Mouse (Mus musculus) heart, embryonic 13.5 days (tissue): ENCODE measurements at regions not wholly inside any gene's neighbourhood (a gene's known extent, or its start where the extent isn't known, plus 50 kb on each side); places are given as distances from the start of the nearest gene placed in this dataset.

ENCODE experiments used
- ATAC-seq: fragments of 200-750 bp; cut with Nextera tagmentation; 2 replicates; pipeline ENCODE4 v1.8.0; 2017; ENCODE audit warnings: moderate TSS enrichment; ENCODE audit not compliant: insufficient number of reproducible peaks, low FRiP score, low TSS enrichment; ENCODE audit errors: extremely low read depth
- H3K27ac ChIP-seq: fragments of 300-500 bp; sonication (generic); replicated peaks from 2 replicates; pipeline ENCODE4 v1.5.1; 2015; ENCODE audit warnings: moderate library complexity, mild to moderate bottlenecking, inconsistent platforms
- H3K27me3 ChIP-seq: fragments of 300-500 bp; sonication (generic); replicated peaks from 2 replicates; pipeline ENCODE4 v1.6.1; 2015; ENCODE audit warnings: mild to moderate bottlenecking, inconsistent platforms
- H3K36me3 ChIP-seq: fragments of 300-500 bp; sonication (generic); 2 replicates; pipeline ENCODE4 v1.6.1; 2015; ENCODE audit warnings: mild to moderate bottlenecking, inconsistent platforms
- H3K4me1 ChIP-seq: fragments of 300-500 bp; sonication (generic); 2 replicates; pipeline ENCODE4 v1.6.1; 2015; ENCODE audit warnings: inconsistent platforms
- H3K4me2 ChIP-seq: fragments of 300-500 bp; sonication (generic); 2 replicates; pipeline ENCODE4 v1.6.1; 2015; ENCODE audit warnings: inconsistent platforms, mild to moderate bottlenecking, moderate library complexity
- H3K4me3 ChIP-seq: fragments of 300-500 bp; sonication (generic); 2 replicates; pipeline ENCODE4 v1.5.1; 2015; ENCODE audit warnings: moderate library complexity, mild to moderate bottlenecking, inconsistent platforms
- H3K9ac ChIP-seq: fragments of 300-500 bp; sonication (generic); 2 replicates; pipeline ENCODE4 v1.6.1; 2015; ENCODE audit warnings: inconsistent platforms, mild to moderate bottlenecking, moderate library complexity
- H3K9me3 ChIP-seq: fragments of 300-500 bp; sonication (generic); 2 replicates; pipeline ENCODE4 v1.6.1; 2016; ENCODE audit warnings: inconsistent platforms
- WGBS: fragments of 180-500 bp; shearing (Covaris S2); methylation state at CpG from one replicate; pipeline ENCODE4 v1.1.7; 2015; ENCODE audit warnings: mixed read lengths; 5-methylcytosine and 5-hydroxymethylcytosine counted together

DNA sequence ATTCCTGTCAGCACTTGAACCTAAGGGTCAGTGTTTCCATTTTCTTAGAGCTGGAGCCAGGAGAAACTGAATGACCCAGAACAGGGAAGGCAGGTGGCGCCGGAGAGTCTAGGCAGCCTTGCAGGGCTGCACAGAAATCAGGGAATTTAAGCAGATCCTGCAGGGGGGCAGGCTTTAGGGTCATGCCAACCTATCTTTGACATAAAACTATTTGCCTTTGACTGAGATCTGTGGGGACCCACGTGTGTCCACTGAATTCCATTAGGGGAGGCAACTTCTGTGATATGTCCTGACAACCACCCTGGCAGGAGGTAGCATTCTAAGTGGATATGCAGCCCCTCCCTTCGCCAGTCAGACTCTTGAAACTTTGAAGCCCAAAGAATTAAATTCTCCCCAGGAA is 135.6 kb upstream of the Ctnna2 start:
- Histone ChIP-seq H3K9ac (no peak overlapping the region), H3K4me3 (no peak overlapping the region), H3K4me1 (no peaks in the 10 kb centered on the region), H3K36me3 (no peaks in the 10 kb centered on the region), H3K9me3 (no peaks in the 10 kb centered on the region), H3K27me3 (no peaks in the 10 kb centered on the region), H3K4me2 (no peak overlapping the region), H3K27ac (no peak overlapping the region)
- no peak for ATAC-seq
- WGBS, result 44% methylated on average over 4 of the region's 4 CpGs

GRCm38 (mm10) chr6:78082528-78082927 is 103.0 kb upstream of the Ctnna2 start:
- Histone ChIP-seq H3K27me3 (no peaks in the 10 kb centered on the region), H3K4me1 (no peaks in the 10 kb centered on the region), H3K27ac (no peak overlapping the region), H3K4me3 (no peak overlapping the region), H3K9ac (no peak overlapping the region), H3K9me3 (no peaks in the 10 kb centered on the region), H3K36me3 (no peaks in the 10 kb centered on the region), H3K4me2 (no peak overlapping the region)
- no peak for ATAC-seq
- 71% methylated on average over 2 of the region's 2 CpGs for WGBS

DNA sequence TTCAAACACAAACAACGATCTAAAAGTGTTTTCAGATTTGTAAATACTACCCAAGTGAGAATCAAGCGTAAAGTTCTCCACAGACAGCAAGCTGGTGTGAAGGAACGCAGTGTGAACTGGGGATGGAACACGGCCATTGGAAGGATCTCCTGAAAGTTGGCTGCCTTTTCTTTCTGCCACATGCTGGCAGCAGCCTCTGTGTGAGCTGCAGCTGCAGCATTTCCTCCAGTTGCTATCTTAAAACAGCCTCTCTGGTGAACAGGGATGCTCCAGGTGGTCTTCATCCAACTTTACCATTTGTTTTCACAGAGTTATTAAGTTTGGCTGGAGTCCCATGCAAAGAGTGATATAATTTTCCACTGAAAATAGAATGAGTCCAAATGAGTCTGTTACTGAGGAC is 99.4 kb upstream of the Ctnna2 start:
- no peak for ATAC-seq
- no peaks in the 10 kb centered on the region for H3K4me1 ChIP-seq
- H3K4me2 ChIP-seq, result no peak overlapping the region
- H3K27ac ChIP-seq, result peak overlapping the region; percentile 8
- H3K9ac ChIP-seq, result no peak overlapping the region
- WGBS, result 41% methylated on average over 4 of the region's 4 CpGs
- no peaks in the 10 kb centered on the region for H3K36me3 ChIP-seq
- no peaks in the 10 kb centered on the region for H3K27me3 ChIP-seq
- no peaks in the 10 kb centered on the region for H3K9me3 ChIP-seq
- H3K4me3 ChIP-seq, result no peak overlapping the region

DNA sequence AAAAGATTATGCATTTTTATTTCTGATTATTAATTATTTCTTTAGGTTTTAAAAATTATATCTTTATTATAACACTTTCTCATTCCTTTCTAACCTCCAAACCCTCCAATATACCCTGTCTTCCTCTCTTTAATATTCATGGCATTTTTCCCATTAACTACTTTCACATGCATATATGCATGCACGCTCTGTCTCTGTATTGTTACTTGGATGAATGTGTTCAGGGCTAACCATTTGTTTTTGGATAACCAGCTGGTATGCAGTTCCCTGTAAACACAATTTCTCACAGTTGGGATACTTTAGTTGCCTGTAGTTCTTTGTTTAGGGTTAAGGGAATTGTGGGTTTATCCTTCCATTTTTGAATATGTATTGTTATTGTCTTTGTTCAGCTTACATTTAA is 86.8 kb upstream of the Ctnna2 start:
- Histone ChIP-seq H3K27ac (no peak overlapping the region), H3K9ac (no peak overlapping the region), H3K9me3 (no peaks in the 10 kb centered on the region), H3K4me3 (no peak overlapping the region), H3K27me3 (no peaks in the 10 kb centered on the region), H3K36me3 (no peaks in the 10 kb centered on the region), H3K4me1 (no peaks in the 10 kb centered on the region), H3K4me2 (no peak overlapping the region)
- 78% methylated on average over 1 of the region's 1 CpGs for WGBS
- ATAC-seq, result no peak

DNA sequence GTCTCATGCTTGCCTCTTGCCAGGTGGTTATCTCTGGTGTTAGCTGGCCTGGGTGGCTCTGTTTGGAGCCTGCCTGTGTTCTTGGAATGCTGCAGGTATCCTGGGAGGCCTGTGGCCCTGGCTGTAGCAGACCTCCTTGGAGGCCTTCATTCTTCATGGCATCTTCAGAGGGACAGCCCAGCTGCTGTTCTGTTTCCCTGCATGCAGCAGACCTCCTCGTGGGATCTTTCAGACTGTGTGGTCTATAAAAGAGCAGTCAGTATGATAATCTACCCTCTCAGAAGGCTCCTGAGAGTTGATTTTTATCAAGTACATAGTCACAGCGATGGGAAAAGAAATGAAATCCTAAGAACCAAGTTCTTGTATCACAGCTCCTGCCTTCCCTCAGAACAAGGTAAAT is 86.2 kb upstream of the Ctnna2 start:
- WGBS, result 48% methylated on average over 2 of the region's 2 CpGs

More for the DNA sequence above, 86.2 kb upstream of the Ctnna2 start:
- Histone ChIP-seq H3K4me2 (no peak overlapping the region), H3K27ac (no peak overlapping the region), H3K4me1 (no peaks in the 10 kb centered on the region), H3K36me3 (no peaks in the 10 kb centered on the region), H3K27me3 (no peaks in the 10 kb centered on the region), H3K9me3 (no peaks in the 10 kb centered on the region), H3K4me3 (no peak overlapping the region), H3K9ac (no peak overlapping the region)
- no peak for ATAC-seq
